Mouse (Mus musculus): Measurements from ENCODE around the gene Serpina3b. TPM values are rescaled to one million over a fixed set of nuclear protein-coding genes. Genes with fewer than 3 reads are reported as not detected.
A peak's percentile ranks its signal among the peaks of the same experiment; 100 is the strongest.

The Serpina3b gene
- total and polyA plus RNA-seq, 2 experiments, result 0.09 TPM; not detected in 1

GRCm38 (mm10) chr12:104131041-104131440 lies 3.2 kb downstream of the Serpina3b start:
- Histone ChIP-seq H3K27me3 (ENCODE audit: control insufficient read depth, insufficient read depth, low read length) (no peaks in the 10 kb centered on the region), H3K4me1 (ENCODE audit: control insufficient read depth, insufficient read depth, low read length) (no peaks in the 10 kb centered on the region), H3K9ac (ENCODE audit: low read depth, low read length) (no peak overlapping the region), H3K36me3 (ENCODE audit: control insufficient read depth, insufficient read depth, low read length) (no peaks in the 10 kb centered on the region), H3K27ac (replicated peaks; ENCODE audit: insufficient read depth, low read depth, low read length) (no peak overlapping the region), H3K79me2 (ENCODE audit: control insufficient read depth, insufficient read depth, low read length) (no peaks in the 10 kb centered on the region), H3K4me3 (ENCODE audit: insufficient read depth, low read depth, low read length) (no peak overlapping the region)
- peak; percentile 46 for DNase-seq (ENCODE audit: extremely low read depth, low read depth, low spot score)
- TF ChIP-seq POLR2A (IDR thresholded peaks at IDR 0.05; ENCODE audit: extremely low read depth, insufficient read depth, low read length) (no peak), CTCF (IDR thresholded peaks at IDR 0.05; ENCODE audit: low read depth, low read length) (no peak)

DNA sequence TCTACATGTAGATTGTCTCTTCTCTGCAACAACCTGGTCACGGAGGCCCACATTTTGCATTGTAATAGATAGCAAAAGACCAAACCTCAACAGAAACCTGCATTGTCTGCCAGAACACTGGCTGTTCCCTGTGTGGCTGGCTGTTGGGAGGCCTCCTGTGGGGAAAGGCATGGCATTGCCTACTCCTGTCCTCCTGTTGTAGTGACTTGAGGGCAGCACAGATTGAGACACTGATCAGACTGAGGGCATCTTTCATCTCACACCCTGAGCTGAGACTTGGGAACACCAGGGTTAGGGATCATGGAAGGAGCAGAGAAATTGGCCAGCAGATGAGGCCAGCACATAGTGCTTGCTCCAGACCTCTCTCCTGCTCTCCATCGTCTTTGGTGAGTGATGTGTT lies 10.4 kb downstream of the Serpina3b start:
- whole genome bisulfite sequencing, result 91% methylated on average over 2 of the region's 2 CpGs
- Histone ChIP-seq H3K4me1 (ENCODE audit: control insufficient read depth, insufficient read depth, low read length) (peaks cover 1% of the 10 kb centered on the region; the same call in 1 of the 2 replicates), H3K27ac (replicated peaks; ENCODE audit: insufficient read depth, low read depth, low read length) (no peak overlapping the region), H3K4me3 (ENCODE audit: insufficient read depth, low read depth, low read length) (no peak overlapping the region), H3K27me3 (ENCODE audit: control insufficient read depth, insufficient read depth, low read length) (no peaks in the 10 kb centered on the region), H3K9ac (ENCODE audit: low read depth, low read length) (no peak overlapping the region), H3K36me3 (ENCODE audit: control insufficient read depth, insufficient read depth, low read length) (no peaks in the 10 kb centered on the region), H3K79me2 (ENCODE audit: control insufficient read depth, insufficient read depth, low read length) (no peaks in the 10 kb centered on the region)
- no peak for DNase-seq (ENCODE audit: extremely low read depth, low read depth, low spot score)
- TF ChIP-seq POLR2A (IDR thresholded peaks at IDR 0.05; ENCODE audit: extremely low read depth, insufficient read depth, low read length) (no peak), CTCF (IDR thresholded peaks at IDR 0.05; ENCODE audit: low read depth, low read length) (no peak)

GRCm38 (mm10) chr12:104140543-104141103 lies 12.8 kb downstream of the Serpina3b start:
- Histone ChIP-seq H3K27me3 (ENCODE audit: control insufficient read depth, insufficient read depth, low read length) (no peaks in the 10 kb centered on the region), H3K4me3 (ENCODE audit: insufficient read depth, low read depth, low read length) (no peak overlapping the region), H3K79me2 (ENCODE audit: control insufficient read depth, insufficient read depth, low read length) (no peaks in the 10 kb centered on the region), H3K4me1 (ENCODE audit: control insufficient read depth, insufficient read depth, low read length) (peaks cover 2% of the 10 kb centered on the region; the same call in 1 of the 2 replicates), H3K9ac (ENCODE audit: low read depth, low read length) (no peak overlapping the region), H3K36me3 (ENCODE audit: control insufficient read depth, insufficient read depth, low read length) (no peaks in the 10 kb centered on the region), H3K27ac (replicated peaks; ENCODE audit: insufficient read depth, low read depth, low read length) (no peak overlapping the region)
- no peak for TF ChIP-seq POLR2A (IDR thresholded peaks at IDR 0.05; ENCODE audit: extremely low read depth, insufficient read depth, low read length)
- WGBS, result 90% methylated on average over 4 of the region's 4 CpGs
- no peak for DNase-seq (ENCODE audit: extremely low read depth, low read depth, low spot score)

DNA sequence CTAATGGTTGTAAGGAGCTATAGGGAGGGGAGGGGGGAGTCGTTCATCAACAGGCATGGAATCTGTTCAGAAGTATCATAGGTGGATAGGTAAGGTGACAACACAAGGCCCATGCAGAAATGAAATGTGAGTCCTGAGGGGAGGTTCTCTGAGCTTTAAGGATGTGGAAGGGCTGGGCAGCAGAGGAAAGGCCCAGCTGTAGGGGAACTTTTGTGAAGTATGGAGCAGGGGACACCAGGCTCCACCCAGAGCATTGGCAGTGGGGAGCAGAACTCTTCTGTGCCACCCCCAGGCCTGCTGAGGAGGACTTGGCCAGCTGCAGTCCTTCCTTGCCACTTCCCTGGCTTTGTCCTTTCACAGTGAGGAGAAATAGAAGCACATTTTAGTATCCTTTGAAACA lies 13.7 kb downstream of the Serpina3b start:
- no peak overlapping the region for H3K9ac ChIP-seq (ENCODE audit: low read depth, low read length)
- no peaks in the 10 kb centered on the region for H3K79me2 ChIP-seq (ENCODE audit: control insufficient read depth, insufficient read depth, low read length)
- no peak overlapping the region for H3K27ac ChIP-seq (replicated peaks; ENCODE audit: insufficient read depth, low read depth, low read length)
- H3K4me1 ChIP-seq (ENCODE audit: control insufficient read depth, insufficient read depth, low read length), result peaks cover 2% of the 10 kb centered on the region; the same call in 1 of the 2 replicates
- H3K36me3 ChIP-seq (ENCODE audit: control insufficient read depth, insufficient read depth, low read length), result no peaks in the 10 kb centered on the region
- 100% methylated on average over 1 of the region's 1 CpGs for WGBS
- no peak for DNase-seq (ENCODE audit: extremely low read depth, low read depth, low spot score)
- TF ChIP-seq POLR2A (IDR thresholded peaks at IDR 0.05; ENCODE audit: extremely low read depth, insufficient read depth, low read length) (no peak), CTCF (IDR thresholded peaks at IDR 0.05; ENCODE audit: low read depth, low read length) (no peak)
- no peaks in the 10 kb centered on the region for H3K27me3 ChIP-seq (ENCODE audit: control insufficient read depth, insufficient read depth, low read length)
- H3K4me3 ChIP-seq (ENCODE audit: insufficient read depth, low read depth, low read length), result no peak overlapping the region

GRCm38 (mm10) chr12:104142427-104142826 lies 14.6 kb downstream of the Serpina3b start:
- Histone ChIP-seq H3K4me1 (ENCODE audit: control insufficient read depth, insufficient read depth, low read length) (peaks cover 2% of the 10 kb centered on the region; the same call in 1 of the 2 replicates), H3K36me3 (ENCODE audit: control insufficient read depth, insufficient read depth, low read length) (no peaks in the 10 kb centered on the region), H3K27ac (replicated peaks; ENCODE audit: insufficient read depth, low read depth, low read length) (no peak overlapping the region), H3K79me2 (ENCODE audit: control insufficient read depth, insufficient read depth, low read length) (no peaks in the 10 kb centered on the region), H3K27me3 (ENCODE audit: control insufficient read depth, insufficient read depth, low read length) (no peaks in the 10 kb centered on the region), H3K9ac (ENCODE audit: low read depth, low read length) (no peak overlapping the region), H3K4me3 (ENCODE audit: insufficient read depth, low read depth, low read length) (no peak overlapping the region)
- no peak for DNase-seq (ENCODE audit: extremely low read depth, low read depth, low spot score)
- TF ChIP-seq CTCF (IDR thresholded peaks at IDR 0.05; ENCODE audit: low read depth, low read length) (no peak), POLR2A (IDR thresholded peaks at IDR 0.05; ENCODE audit: extremely low read depth, insufficient read depth, low read length) (no peak)
- WGBS, result 86% methylated on average over 1 of the region's 1 CpGs

- H3K36me3 ChIP-seq (ENCODE audit: control insufficient read depth, insufficient read depth, low read length), result no peaks in the 10 kb centered on the region
- no peaks in the 10 kb centered on the region for H3K27me3 ChIP-seq (ENCODE audit: control insufficient read depth, insufficient read depth, low read length)
- no peak overlapping the region for H3K9ac ChIP-seq (ENCODE audit: low read depth, low read length)
- no peaks in the 10 kb centered on the region for H3K79me2 ChIP-seq (ENCODE audit: control insufficient read depth, insufficient read depth, low read length)
- H3K4me1 ChIP-seq (ENCODE audit: control insufficient read depth, insufficient read depth, low read length), result peaks cover 2% of the 10 kb centered on the region; the same call in 1 of the 2 replicates
- H3K27ac ChIP-seq (replicated peaks; ENCODE audit: insufficient read depth, low read depth, low read length), result no peak overlapping the region
- WGBS, result 53% methylated on average over 1 of the region's 1 CpGs
- DNase-seq (ENCODE audit: extremely low read depth, low read depth, low spot score), result peak; percentile 72
- TF ChIP-seq POLR2A (IDR thresholded peaks at IDR 0.05; ENCODE audit: extremely low read depth, insufficient read depth, low read length) (no peak), CTCF (IDR thresholded peaks at IDR 0.05; ENCODE audit: low read depth, low read length) (no peak)
- H3K4me3 ChIP-seq (ENCODE audit: insufficient read depth, low read depth, low read length), result no peak overlapping the region
Observed at GRCm38 (mm10) chr12:104143286-104143685, 15.5 kb downstream of the Serpina3b start.

All from liver, adult 2 months (tissue).